Mouse (Mus musculus): ENCODE results near the gene Tmsb10.

DNA sequence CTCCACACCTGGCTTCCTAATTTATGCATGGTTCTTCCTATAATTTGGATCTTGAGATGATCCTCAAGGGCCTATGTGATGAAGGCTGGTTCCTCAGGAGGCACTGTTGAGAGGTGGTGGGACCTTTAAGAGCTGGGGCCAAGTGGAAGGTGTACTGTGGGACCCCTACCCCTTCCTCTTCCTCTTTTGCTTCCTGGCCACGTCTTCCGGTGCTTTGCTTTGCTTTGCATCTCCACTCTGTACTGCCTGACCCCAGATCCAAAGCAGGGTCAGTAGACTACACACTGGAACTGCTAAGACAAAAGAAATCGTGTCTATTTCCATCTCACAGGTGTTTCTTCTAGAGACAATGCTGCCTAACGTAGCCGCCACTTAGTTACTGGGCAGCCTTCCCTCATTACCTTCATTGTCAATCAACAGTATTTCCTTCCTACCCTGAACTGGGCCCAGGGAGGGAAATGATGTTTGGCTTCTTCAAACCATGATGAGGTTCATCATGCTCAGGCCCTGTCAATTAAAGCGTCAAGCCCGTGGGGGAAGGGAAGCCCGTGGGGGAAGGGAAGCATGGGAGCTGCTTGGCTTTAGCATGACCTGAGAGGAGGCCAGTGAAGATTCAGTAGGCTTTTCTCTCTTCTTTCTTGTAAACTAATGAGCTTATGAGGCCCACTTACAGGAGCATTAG, 2.9 kb downstream of the Tmsb10 start:
- no peak for TF ChIP-seq CTCF (IDR thresholded peaks at IDR 0.05; ENCODE audit: borderline replicate concordance, insufficient read depth, low read depth, low read length)
- TF ChIP-seq POLR2A (IDR thresholded peaks at IDR 0.05; ENCODE audit: borderline replicate concordance, insufficient read depth, low read length): no peak
